Mouse (Mus musculus) frontal cortex, adult (tissue): ENCODE measurements around the gene Sh3glb1.

Source experiments
- ATAC-seq: cut with Nextera tagmentation; 2 replicates; pipeline ENCODE4 v1.9.2; 2017; ENCODE audit warnings: mild to moderate bottlenecking, moderate library complexity, mixed read lengths; ENCODE audit not compliant: low TSS enrichment

The Sh3glb1 gene

GRCm38 (mm10) chr3:144715033-144715432 is 5.1 kb downstream of the Sh3glb1 start:
- ATAC-seq = no peak

DNA sequence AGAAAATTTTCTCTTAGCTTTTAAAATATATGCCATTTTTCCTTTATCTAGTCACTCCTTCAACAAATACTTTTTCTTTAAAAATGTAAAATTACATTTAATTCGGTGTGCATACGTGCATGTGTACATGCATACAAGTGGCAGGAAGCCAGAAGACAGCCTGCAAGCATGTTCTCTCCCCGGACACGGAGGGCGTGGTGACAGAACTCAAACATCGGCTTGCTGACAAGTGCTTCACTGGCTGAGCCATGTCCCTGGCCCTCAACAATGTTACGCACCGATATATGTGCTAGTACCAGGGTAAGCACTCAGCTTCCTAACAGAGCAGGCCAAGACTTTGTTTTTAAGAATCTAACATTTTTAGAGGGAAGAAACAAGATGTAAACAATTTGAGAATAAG is 5.5 kb downstream of the Sh3glb1 start:
- no peak for ATAC-seq

DNA sequence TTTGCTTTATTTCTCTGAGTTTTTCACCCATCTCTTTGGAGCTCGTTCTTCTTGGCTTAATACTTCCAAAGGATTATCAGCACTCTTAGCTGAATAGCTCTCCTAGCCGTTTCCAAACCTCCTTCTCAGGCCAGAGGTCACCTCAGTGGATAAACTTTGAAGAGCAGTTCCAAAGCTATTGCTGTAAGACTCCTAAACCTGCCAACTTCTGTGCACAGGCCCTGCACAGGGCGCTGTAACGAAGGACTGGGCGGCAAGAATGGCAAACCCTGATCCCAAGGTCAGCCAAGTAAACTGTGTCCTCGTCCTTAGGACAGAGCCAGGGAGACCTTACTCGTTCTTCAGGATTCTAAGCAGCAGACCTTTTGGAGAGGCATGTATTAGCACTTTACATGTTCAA is 6.0 kb downstream of the Sh3glb1 start:
- ATAC-seq = no peak

- no peak for ATAC-seq
Observed at GRCm38 (mm10) chr3:144711607-144712206, 8.4 kb downstream of the Sh3glb1 start.

DNA sequence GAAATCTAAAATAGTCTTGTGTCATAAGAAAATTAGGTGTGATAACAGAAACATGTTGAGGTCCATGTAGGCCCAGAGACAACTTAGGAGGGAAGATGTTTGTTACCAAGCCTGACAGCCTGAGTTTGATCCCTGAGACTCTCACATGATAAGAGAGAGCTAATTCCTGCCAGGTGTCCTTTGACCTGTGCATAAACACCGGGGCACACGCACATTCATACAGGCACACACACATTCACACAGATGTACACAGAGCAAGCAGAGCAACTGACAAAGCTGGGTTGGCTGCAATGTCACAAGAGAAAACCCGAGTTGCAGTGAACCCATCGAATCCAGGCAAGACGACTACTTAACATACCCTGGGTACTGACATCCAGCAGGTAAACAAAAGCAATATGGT is 11.5 kb downstream of the Sh3glb1 start:
- no peak for ATAC-seq

- no peak for ATAC-seq
Observed at GRCm38 (mm10) chr3:144703959-144704358, 16.2 kb downstream of the Sh3glb1 start.

GRCm38 (mm10) chr3:144698790-144699433 is 21.2 kb downstream of the Sh3glb1 start:
- ATAC-seq = no peak

DNA sequence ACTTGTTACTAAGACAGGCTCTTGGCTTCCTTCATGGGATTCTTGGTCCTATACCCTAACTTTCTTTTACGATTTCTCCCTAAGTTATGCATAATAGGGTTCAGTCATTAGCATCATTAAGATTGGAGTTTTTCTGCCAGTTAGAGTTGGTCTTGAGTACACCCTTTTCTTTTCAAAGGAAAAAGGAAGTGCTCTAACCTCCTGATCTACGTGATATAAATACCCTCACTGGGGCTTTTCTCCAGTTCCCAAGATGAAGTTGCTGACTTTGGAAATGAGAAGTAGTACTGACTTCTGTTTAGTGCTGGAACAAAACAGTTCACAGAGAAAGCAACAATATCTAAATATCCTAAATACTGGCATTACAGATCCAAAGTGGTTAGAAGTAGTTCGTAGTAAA is 22.2 kb downstream of the Sh3glb1 start:
- no peak for ATAC-seq

DNA sequence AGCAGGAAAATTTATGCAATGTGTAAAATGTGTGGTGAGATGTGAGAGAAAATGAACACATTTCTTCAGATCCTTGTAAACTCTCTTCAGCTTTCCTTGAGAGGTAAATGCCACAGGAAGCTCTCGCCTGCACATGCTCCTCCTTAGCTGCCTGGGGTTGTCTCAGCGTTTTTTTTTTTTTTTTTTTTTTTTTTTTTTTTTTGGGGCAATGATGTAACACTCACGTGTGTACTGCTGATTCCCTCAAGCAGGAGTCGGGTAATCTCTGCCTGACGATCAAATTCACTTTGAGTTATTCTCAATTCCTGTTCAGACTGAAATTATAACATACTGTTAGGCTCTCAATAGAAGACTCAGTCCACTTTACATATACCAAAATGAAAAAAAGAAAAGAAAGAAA is 23.0 kb downstream of the Sh3glb1 start:
- no peak for ATAC-seq

GRCm38 (mm10) chr3:144694941-144695340 is 25.2 kb downstream of the Sh3glb1 start:
- peak; percentile 76 for ATAC-seq

GRCm38 (mm10) chr3:144694040-144694439 is 26.1 kb downstream of the Sh3glb1 start:
- ATAC-seq = no peak

GRCm38 (mm10) chr3:144692052-144692451 is 28.1 kb downstream of the Sh3glb1 start:
- ATAC-seq = no peak

GRCm38 (mm10) chr3:144689236-144689635 is 30.9 kb downstream of the Sh3glb1 start:
- peak; percentile 45 for ATAC-seq

GRCm38 (mm10) chr3:144688284-144688683 is 31.9 kb downstream of the Sh3glb1 start:
- 0 out of 2 replicates have a peak, but pooled peaks have one; percentile 24 for ATAC-seq

DNA sequence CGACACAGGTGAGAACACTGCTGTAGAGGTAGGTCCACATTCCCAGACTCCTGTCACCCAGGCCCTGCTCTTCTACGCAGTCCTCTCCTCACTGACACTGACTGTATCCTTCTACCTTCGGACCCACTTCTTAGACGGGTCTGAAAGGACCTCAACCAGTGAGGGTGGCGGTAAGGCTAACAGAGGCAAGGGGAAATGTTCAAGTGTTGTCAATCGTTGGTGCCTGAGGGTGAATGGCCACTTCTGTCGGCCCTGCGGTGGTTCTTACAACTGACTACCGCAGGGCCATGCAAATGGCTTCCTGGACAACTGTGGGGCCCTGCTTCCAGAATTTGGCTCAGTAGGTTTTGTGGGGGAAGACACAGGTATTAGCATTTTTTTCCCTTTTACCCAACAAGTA is 32.5 kb downstream of the Sh3glb1 start:
- no peak for ATAC-seq

DNA sequence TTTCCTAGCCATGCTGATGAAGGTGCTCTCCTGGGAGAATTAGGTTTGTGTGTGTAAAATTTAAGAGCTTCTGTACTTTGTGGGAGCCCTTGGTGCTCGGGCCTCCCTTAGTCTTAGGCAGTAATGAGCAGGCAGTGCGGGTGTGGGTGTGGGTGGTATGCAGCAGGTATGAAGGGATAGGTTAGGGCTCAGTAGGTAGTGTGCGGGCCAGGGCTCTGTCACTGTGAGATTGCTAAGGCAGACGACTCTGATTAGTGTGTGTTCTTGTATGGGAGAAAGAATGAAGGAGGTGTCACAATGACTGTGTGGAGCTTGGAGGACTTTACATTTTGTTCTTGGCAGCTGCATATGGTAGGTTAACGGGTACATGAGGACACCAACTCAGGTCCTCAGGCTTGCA is 34.0 kb downstream of the Sh3glb1 start:
- peak; percentile 29 for ATAC-seq

GRCm38 (mm10) chr3:144683136-144683814 is 36.9 kb downstream of the Sh3glb1 start:
- no peak for ATAC-seq

DNA sequence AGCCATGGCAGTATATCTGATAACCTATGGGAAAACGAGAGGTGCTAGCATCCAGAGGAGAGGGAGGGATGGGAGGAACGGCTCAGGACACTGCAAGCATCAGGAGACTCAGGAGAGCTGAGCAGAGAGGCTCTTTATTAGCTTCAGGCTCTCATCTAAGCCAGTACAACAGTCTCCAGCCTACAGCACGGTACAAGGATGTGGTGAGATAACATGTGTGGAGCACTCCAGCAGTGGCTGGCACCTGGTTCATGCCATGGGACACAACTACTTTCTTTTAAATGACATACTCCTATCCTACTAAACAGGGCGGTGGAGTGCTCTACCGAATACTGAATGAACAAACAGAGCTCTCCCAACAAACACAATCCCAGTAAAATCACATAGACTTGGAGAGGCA is 38.6 kb downstream of the Sh3glb1 start:
- ATAC-seq = no peak

GRCm38 (mm10) chr3:144679701-144680159 is 40.4 kb downstream of the Sh3glb1 start:
- no peak for ATAC-seq

- no peak for ATAC-seq
Observed at GRCm38 (mm10) chr3:144679137-144679536, 41.0 kb downstream of the Sh3glb1 start.

DNA sequence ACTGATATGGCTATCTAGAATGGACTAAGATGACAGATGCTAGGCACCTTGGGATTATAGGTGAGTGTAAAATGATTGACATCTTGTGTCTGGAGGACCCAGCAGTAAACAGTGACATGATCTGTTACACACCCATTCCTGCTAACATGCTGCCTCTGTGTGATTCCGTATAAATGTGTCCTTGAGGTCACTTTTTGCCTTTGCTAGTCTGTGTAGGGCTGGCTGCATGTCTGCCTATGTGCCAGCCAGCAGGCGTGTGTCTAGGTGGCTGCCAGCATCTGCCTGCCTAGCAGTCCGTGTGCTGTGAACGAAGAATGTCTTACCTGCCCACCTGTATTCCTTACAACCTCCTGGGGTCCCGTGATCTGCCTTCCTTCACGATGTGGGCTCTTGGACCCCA is 42.4 kb downstream of the Sh3glb1 start:
- no peak for ATAC-seq

GRCm38 (mm10) chr3:144676249-144676648 is 43.9 kb downstream of the Sh3glb1 start:
- no peak for ATAC-seq

DNA sequence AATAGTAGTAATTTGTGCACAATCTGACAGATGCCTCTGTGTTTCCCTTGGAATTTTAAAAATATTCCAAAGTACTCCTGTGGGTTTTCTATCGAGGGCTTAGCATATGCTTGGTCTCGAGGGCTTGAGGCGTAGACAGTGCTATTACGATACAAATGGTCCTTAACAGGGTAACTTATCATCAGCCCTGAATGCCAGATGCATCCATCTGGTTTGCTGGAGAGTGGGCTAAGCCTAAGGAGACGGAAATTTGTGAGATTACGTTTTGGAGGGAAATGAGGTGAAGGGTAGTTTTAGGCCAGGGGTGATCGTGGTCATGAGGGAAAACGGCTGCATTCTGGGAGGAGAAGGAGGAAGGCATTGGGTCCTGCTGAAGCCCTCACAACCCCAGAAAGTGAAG is 48.1 kb downstream of the Sh3glb1 start:
- ATAC-seq = no peak
